Mouse (Mus musculus) ovary, postnatal 36 days (tissue): ENCODE measurements around the gene Sycn.

Experiments
- DNase-seq: peaks from one replicate; pipeline ENCODE4 v3.0.0; 2022; ENCODE audit warnings: low spot score, mixed read lengths

The Sycn gene

DNA sequence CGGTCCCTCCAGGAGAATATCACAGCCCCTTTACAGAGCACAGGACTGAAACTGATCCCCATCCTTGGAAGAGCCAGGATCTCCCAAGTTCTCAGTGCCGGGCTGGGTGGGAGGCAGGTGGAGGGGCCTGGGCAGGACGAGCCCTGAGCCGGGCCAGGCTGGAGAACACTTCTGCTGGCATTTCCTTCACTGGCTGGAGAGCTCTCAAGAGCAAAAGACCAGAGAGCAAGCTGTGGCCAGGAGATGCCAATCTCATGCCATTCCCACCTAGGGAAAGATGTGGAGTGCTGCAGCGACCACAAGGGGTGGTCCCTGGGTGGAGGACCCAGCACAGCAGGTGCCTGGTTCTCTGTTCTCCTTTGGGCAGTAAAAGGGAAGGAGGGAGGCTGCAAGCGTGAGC is 44.3 kb downstream of the Sycn start:
- DNase-seq: no peak

DNA sequence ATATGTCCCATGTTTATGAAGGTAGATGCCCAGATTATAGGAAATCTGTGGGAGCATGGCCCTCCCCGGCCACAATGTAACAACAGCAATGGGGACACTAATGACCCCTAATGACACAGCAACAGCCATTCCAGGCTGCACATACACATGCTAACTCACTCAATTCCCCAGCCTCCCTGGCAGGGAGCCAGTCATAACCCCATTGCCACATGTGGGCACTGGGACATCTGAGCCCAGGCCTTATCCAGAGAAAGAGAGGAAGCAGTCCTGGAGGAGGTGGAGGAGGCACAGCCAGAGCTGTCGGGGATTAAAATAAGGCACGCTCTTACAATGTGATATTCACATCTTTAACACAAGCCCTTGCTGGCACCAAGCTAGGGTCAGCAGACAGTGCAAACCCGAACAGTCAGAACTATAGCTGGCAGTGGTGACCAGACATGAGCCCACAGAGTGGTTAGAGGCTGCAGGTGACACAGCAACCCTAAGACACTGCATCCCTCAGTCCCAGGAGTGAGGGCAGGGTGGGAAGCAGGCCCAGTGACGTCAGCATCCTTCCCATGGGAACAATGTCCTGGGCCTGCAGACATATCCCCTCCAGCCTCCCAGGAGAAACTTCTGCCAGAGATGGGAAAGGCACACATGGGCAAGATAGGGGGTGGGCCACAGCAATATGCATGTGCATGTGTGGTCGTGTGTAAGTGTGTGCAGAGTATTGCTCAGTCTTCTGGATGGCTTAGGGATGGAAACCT is 46.2 kb downstream of the Sycn start:
- no peak for DNase-seq

DNA sequence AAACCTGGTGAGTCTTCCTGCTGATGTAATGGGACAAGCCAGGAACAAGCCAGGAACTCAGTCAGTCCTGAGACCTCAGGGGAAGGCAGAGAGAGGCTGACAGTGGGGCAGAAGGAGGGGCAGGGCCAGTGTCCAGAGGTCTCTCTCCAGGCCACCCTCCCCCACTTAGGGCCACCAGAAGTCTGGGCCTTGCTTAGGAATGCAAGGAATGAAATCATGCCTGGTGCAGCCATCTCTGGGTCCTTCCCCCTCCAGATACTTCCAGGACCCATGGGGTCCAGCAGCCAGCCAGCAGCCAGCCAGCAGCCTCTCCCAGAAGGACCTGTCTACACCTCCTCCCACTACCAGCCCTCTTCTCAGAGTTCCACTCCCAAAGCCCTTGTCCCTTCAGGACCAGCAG is 47.0 kb downstream of the Sycn start:
- no peak for DNase-seq
